Mouse (Mus musculus): ENCODE measurements around the gene Atp6ap1. TPM values are rescaled to one million over a fixed set of nuclear protein-coding genes. Genes with fewer than 3 reads are reported as not detected.
A peak's percentile ranks its signal among the peaks of the same experiment; 100 is the strongest.

The Atp6ap1 gene
- 224 and 272 TPM in 2 replicates for polyA plus RNA-seq (2012; rRNA removed)
- 124 and 128 TPM in 2 replicates for polyA plus RNA-seq (2014; fragmentation: Nextera tagmentation; extraction: Ambion mirVana)

- no peak for TF ChIP-seq POLR2A (IDR thresholded peaks at IDR 0.05; ENCODE audit: borderline replicate concordance, extremely low read depth, insufficient read depth, insufficient read length)
- Histone ChIP-seq H3K4me1 (ENCODE audit: control insufficient read depth, insufficient read depth, low read length) (no peaks in the 10 kb centered on the region; the same call in 1 of the 2 replicates), H3K9me3 (ENCODE audit: control insufficient read depth, low read length) (no peaks in the 10 kb centered on the region), H3K4me3 (replicated peaks; ENCODE audit: low read length) (peak within 1 kb of the TSS; percentile 59), H3K9ac (ENCODE audit: low read depth, low read length, severe bottlenecking) (peak within 1 kb of the TSS; percentile 74), H3K27me3 (ENCODE audit: control insufficient read depth, insufficient read depth, low read length) (no peaks in the 10 kb centered on the region), H3K27ac (replicated peaks; ENCODE audit: low read depth, low read length) (0 out of 2 replicates have a peak within 1 kb of the TSS, but pooled peaks have one; percentile 55), H3K4me2 (replicated peaks; ENCODE audit: low read depth, low read length, severe bottlenecking) (peak within 1 kb of the TSS; percentile 59), H3K36me3 (ENCODE audit: control insufficient read depth, insufficient read depth, low read length) (peaks cover 8% of the 10 kb centered on the region)
- WGBS: 19% methylated on average over 36 of the region's 37 CpGs
- peak; percentile 94 for DNase-seq (ENCODE audit: low spot score)
- ATAC-seq (ENCODE audit: low FRiP score, low read depth): peak; percentile 99
Measured at GRCm38 (mm10) chrX:74296538-74297448, at the start of gene Atp6ap1. Gene Atp6ap1, plus strand, starts transcription at chrX:74297097.

GRCm38 (mm10) chrX:74248651-74249050, 48.2 kb upstream of the Atp6ap1 start:
- Histone ChIP-seq H3K27me3 (ENCODE audit: control insufficient read depth, insufficient read depth, low read length) (no peaks in the 10 kb centered on the region), H3K4me3 (replicated peaks; ENCODE audit: low read length) (peak overlapping the region; percentile 38), H3K4me1 (ENCODE audit: control insufficient read depth, insufficient read depth, low read length) (no peaks in the 10 kb centered on the region), H3K9ac (ENCODE audit: low read depth, low read length, severe bottlenecking) (no peak overlapping the region), H3K36me3 (ENCODE audit: control insufficient read depth, insufficient read depth, low read length) (peaks cover 3% of the 10 kb centered on the region; the same call in 1 of the 2 replicates), H3K9me3 (ENCODE audit: control insufficient read depth, low read length) (no peaks in the 10 kb centered on the region), H3K27ac (replicated peaks; ENCODE audit: low read depth, low read length) (peak overlapping the region; percentile 67), H3K4me2 (replicated peaks; ENCODE audit: low read depth, low read length, severe bottlenecking) (peak overlapping the region; percentile 54)
- peak; percentile 81 for DNase-seq (ENCODE audit: low spot score)
- WGBS: 18% methylated on average over 3 of the region's 3 CpGs
- peak; percentile 28; the same call in 1 of the 2 replicates for ATAC-seq (ENCODE audit: low FRiP score, low read depth)
- TF ChIP-seq POLR2A (IDR thresholded peaks at IDR 0.05; ENCODE audit: borderline replicate concordance, extremely low read depth, insufficient read depth, insufficient read length): no peak

- peak within 1 kb of the TSS; percentile 67 for H3K27ac ChIP-seq (replicated peaks; ENCODE audit: low read depth, low read length)
- DNase-seq (ENCODE audit: low spot score) (peak; percentile 41), ATAC-seq (ENCODE audit: low FRiP score, low read depth) (no peak)
- H3K4me1 ChIP-seq (ENCODE audit: control insufficient read depth, insufficient read depth, low read length): no peaks in the 10 kb centered on the region
- no peaks in the 10 kb centered on the region for H3K36me3 ChIP-seq (ENCODE audit: control insufficient read depth, insufficient read depth, low read length)
- H3K9me3 ChIP-seq (ENCODE audit: control insufficient read depth, low read length): no peaks in the 10 kb centered on the region
- peak within 1 kb of the TSS; percentile 38 for H3K4me3 ChIP-seq (replicated peaks; ENCODE audit: low read length)
- TF ChIP-seq POLR2A (IDR thresholded peaks at IDR 0.05; ENCODE audit: borderline replicate concordance, extremely low read depth, insufficient read depth, insufficient read length): no peak
- H3K27me3 ChIP-seq (ENCODE audit: control insufficient read depth, insufficient read depth, low read length): no peaks in the 10 kb centered on the region
- peak within 1 kb of the TSS; percentile 54 for H3K9ac ChIP-seq (ENCODE audit: low read depth, low read length, severe bottlenecking)
- 39% methylated on average over 36 of the region's 38 CpGs for WGBS
- peak within 1 kb of the TSS; percentile 54 for H3K4me2 ChIP-seq (replicated peaks; ENCODE audit: low read depth, low read length, severe bottlenecking)
Measured at GRCm38 (mm10) chrX:74249615-74250014, 47.3 kb upstream of the Atp6ap1 start, which contains the start of gene Flna. Gene Flna, minus strand, starts transcription at chrX:74249820.

- peak within 1 kb of the TSS; percentile 76 for H3K9ac ChIP-seq (ENCODE audit: low read depth, low read length, severe bottlenecking)
- TF ChIP-seq POLR2A (IDR thresholded peaks at IDR 0.05; ENCODE audit: borderline replicate concordance, extremely low read depth, insufficient read depth, insufficient read length): no peak
- no peaks in the 10 kb centered on the region for H3K9me3 ChIP-seq (ENCODE audit: control insufficient read depth, low read length)
- peak; percentile 97 for ATAC-seq (ENCODE audit: low FRiP score, low read depth)
- peak within 1 kb of the TSS; percentile 54 for H3K4me2 ChIP-seq (replicated peaks; ENCODE audit: low read depth, low read length, severe bottlenecking)
- H3K36me3 ChIP-seq (ENCODE audit: control insufficient read depth, insufficient read depth, low read length): peaks cover 24% of the 10 kb centered on the region
- H3K27ac ChIP-seq (replicated peaks; ENCODE audit: low read depth, low read length): peak within 1 kb of the TSS; percentile 88
- no peaks in the 10 kb centered on the region for H3K4me1 ChIP-seq (ENCODE audit: control insufficient read depth, insufficient read depth, low read length)
- H3K4me3 ChIP-seq (replicated peaks; ENCODE audit: low read length): peak within 1 kb of the TSS; percentile 54
- H3K27me3 ChIP-seq (ENCODE audit: control insufficient read depth, insufficient read depth, low read length): no peaks in the 10 kb centered on the region
- 33% methylated on average over 35 of the region's 39 CpGs for WGBS
- DNase-seq (ENCODE audit: low spot score): peak; percentile 91
Measured at GRCm38 (mm10) chrX:74254153-74254887, 42.6 kb upstream of the Atp6ap1 start, which contains the start of gene Emd. Gene Emd, plus strand, starts transcription at chrX:74254687.
